Mouse (Mus musculus): ENCODE data around the gene Pde8b.

DNA sequence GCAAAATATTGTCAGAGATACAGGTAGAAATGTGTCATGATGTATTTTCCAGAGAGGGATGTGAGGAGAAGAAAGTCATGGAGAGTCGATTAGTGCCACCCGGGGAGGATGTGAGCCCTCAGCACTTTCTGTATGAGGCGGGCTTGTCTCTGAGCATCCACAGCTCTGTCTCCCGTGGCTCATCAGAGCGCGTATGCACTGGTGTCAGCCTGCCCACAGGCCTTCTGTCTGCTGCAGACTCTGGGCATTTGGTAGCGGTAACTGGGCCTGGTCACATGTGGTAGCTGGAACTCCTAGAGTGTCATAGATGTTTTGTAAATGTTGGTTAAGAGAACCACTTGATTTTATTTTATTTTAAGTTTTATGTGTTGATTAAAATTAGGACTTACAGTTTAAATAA, 240.9 kb downstream of the Pde8b start:
- TF ChIP-seq MYOG (IDR thresholded peaks at IDR 0.05; ENCODE audit: control insufficient read depth, extremely low read depth, insufficient read length) (no peak), CTCF (IDR thresholded peaks at IDR 0.05; ENCODE audit: control insufficient read depth, insufficient read depth, insufficient read length) (no peak), MAX (IDR thresholded peaks at IDR 0.05) (no peak), MYOD1 (IDR thresholded peaks at IDR 0.05; ENCODE audit: control insufficient read depth, insufficient read length, low read depth) (no peak), USF1 (IDR thresholded peaks at IDR 0.05; ENCODE audit: low read depth) (no peak), CEBPB (IDR thresholded peaks at IDR 0.05; ENCODE audit: low read depth) (no peak), FOSL1 (IDR thresholded peaks at IDR 0.05; ENCODE audit: insufficient read depth, low read length, poor library complexity, severe bottlenecking) (no peak)

Measured in C2C12 (cell line).